Mouse (Mus musculus) frontal cortex, postnatal 10 days (tissue): ENCODE data around the gene A4gnt.

Experiments
- DNase-seq, 2 experiments: peaks; one replicate each; pipeline ENCODE4 v3.0.0; 2022; ENCODE audit warnings: low spot score in 2 of 2, mixed read lengths in 1 of 2

The A4gnt gene

GRCm38 (mm10) chr9:99632264-99632663 lies 20.0 kb downstream of the A4gnt start:
- DNase-seq: no peak

GRCm38 (mm10) chr9:99636776-99637175 lies 24.5 kb downstream of the A4gnt start:
- no peak for DNase-seq

GRCm38 (mm10) chr9:99637227-99637626 lies 24.9 kb downstream of the A4gnt start:
- DNase-seq: no peak

- DNase-seq: no peak
Observed at GRCm38 (mm10) chr9:99637736-99638135, 25.4 kb downstream of the A4gnt start.

- DNase-seq: no peak
Observed at GRCm38 (mm10) chr9:99639957-99640356, 27.7 kb downstream of the A4gnt start.

- DNase-seq: no peak
Observed at GRCm38 (mm10) chr9:99645416-99645815, 33.1 kb downstream of the A4gnt start.

GRCm38 (mm10) chr9:99646102-99646501 lies 33.8 kb downstream of the A4gnt start:
- DNase-seq: no peak

GRCm38 (mm10) chr9:99660756-99661155 lies 48.5 kb downstream of the A4gnt start:
- no peak for DNase-seq

GRCm38 (mm10) chr9:99661606-99662166 lies 49.4 kb downstream of the A4gnt start:
- no peak for DNase-seq

GRCm38 (mm10) chr9:99662406-99662805 lies 50.1 kb downstream of the A4gnt start:
- peak; percentile 47 to 54 for DNase-seq

GRCm38 (mm10) chr9:99662887-99663286 lies 50.6 kb downstream of the A4gnt start:
- no peak for DNase-seq

- DNase-seq: no peak
Observed at GRCm38 (mm10) chr9:99667596-99667995, 55.3 kb downstream of the A4gnt start.

- no peak for DNase-seq
Observed at GRCm38 (mm10) chr9:99671603-99672002, 59.3 kb downstream of the A4gnt start.
